Mouse (Mus musculus): ENCODE measurements around the gene Shisa6.

DNA sequence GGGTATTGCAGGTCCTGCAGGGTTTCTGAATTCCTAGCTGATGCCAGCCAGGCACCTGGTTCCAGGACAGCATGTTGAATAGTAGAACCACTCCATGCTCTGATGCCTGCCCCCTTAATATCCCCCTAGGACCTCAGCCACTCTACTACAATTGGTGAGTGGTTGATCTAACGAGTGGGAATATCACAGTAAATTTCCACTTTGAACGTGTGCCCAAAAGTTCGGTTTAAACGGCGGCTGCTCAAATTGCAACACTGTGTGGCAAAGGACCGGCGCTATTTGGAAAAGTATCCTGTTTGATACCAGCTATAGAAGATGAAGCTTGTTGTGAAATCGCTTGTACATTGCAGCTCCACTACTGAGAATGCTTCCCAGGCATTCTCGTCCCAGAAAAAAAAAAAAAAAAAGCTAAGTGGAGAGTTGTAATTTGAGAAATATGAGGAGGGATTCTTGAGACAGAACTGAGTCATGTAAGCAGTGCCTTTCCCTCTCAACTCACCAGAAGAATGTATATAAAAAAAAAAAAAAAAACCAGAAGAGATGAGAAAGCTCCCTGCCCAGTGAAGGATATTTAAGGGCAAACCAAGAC, 26.8 kb downstream of the Shisa6 start:
- no peak for TF ChIP-seq CTCF (IDR thresholded peaks at IDR 0.05; ENCODE audit: extremely low read depth, insufficient read length, insufficient replicate concordance, low read depth, low read length)
- no peak for TF ChIP-seq POLR2A (IDR thresholded peaks at IDR 0.05; ENCODE audit: low read depth, low read length)

Measured in small intestine, adult 2 months (tissue).